Comparison of ENCODE assay signal across 8 mouse cellular contexts in the genomic region with DNA sequence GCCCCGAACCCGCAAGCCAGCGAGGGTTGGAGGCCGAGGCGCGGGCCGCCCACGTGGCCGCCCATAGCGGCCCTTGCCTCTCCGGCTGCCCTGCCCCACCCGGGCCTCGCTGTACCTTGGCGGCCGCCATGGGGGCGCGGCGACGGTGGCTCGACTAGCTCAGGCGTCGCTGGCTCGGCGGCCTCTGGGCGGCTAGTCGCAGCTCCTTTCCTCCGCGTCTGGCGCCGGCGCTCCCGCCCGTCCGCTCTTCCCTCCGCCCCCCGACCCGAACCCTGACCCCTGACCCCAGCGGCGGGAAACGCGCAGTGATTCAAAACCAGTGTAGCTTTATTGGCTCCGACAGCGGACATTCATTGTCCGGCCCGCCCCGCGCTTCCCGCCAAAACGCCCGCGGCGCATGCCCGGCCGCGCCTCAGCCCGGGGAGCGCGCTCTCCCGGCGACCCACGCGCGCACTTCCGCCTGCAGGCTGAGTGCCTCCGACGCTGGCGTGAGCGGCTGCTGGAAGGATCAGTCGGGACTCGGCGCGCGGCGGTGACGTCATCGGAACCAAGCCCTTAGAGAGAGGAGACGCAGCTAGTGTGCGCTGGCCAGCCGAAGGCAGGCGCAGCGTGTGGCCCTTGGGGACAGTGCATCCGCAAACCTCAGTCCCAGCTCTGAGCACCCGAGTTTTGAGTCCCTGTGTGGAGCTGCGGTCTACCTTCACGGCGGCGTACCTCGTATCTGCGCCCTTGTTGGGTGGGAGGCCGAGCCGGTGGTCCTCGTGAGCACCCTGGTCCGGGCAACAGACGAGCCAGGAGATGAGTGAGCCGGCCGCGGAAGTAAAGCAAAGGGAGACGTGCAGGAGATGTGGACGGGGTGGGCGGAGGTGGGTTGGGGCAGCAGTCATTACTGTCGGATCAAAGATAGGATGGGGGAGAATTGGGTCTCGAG. TPM values are rescaled to one million over a fixed set of nuclear protein-coding genes. Genes with fewer than 3 reads are reported as not detected.
DNase-seq lines count a peak whose midpoint lies in the region; ATAC-seq lines count a peak whose summit lies in the region.

A gene (plus strand): TSS at position 247 of the 931 bp plus-strand sequence.
A gene (minus strand): TSS at position 300 of the 931 bp plus-strand sequence.

- H3K9ac ChIP-seq in heart, embryonic 14.5 days (ENCODE audit: low read length), result peak within 1 kb of the TSS; percentile 95
- H3K9ac ChIP-seq in liver, embryonic 13.5 days, result peak within 1 kb of the TSS; percentile 93
- H3K9ac ChIP-seq in stomach, embryonic 16.5 days (ENCODE audit: low read length), result peak within 1 kb of the TSS; percentile 91

- peaks cover 10 to 33% of the 10 kb centered on the region in 2 experiments for H3K4me1 ChIP-seq in heart, embryonic 14.5 days (ENCODE audit: control insufficient read depth in 2 of 2, insufficient read depth in 2 of 2, low read length in 2 of 2)
- H3K4me1 ChIP-seq in liver, embryonic 13.5 days (replicated peaks), result peaks cover 60% of the 10 kb centered on the region
- H3K4me1 ChIP-seq in stomach, embryonic 16.5 days (ENCODE audit: control insufficient read depth, insufficient read depth, low read length), result peaks cover 30% of the 10 kb centered on the region

- peak within 1 kb of the TSS; percentile 96 for H3K4me2 ChIP-seq in heart, embryonic 14.5 days (ENCODE audit: low read length)
- peak within 1 kb of the TSS; percentile 95 for H3K4me2 ChIP-seq in liver, embryonic 13.5 days
- H3K4me2 ChIP-seq in stomach, embryonic 16.5 days (ENCODE audit: low read depth, low read length), result peak within 1 kb of the TSS; percentile 93

- H3K27ac ChIP-seq in heart, embryonic 14.5 days (replicated peaks in 1 of 2; ENCODE audit: control insufficient read depth in 1 of 2, insufficient read depth in 1 of 2, low read depth in 2 of 2, low read length in 2 of 2), result peak within 1 kb of the TSS; percentile 93
- peak within 1 kb of the TSS; percentile 91 for H3K27ac ChIP-seq in liver, embryonic 13.5 days
- H3K27ac ChIP-seq in stomach, embryonic 16.5 days (ENCODE audit: low read length), result peak within 1 kb of the TSS; percentile 92

- peak; percentile 90 for DNase-seq in c-Kit-negative CD71-positive TER-119-positive erythroid progenitor cells, embryonic 14.5 days (ENCODE audit: low read depth, low spot score)
- peak; percentile 92 for DNase-seq in fibroblast of lung, adult 2 months (ENCODE audit: low read depth)
- DNase-seq in kidney, postnatal 14 days, result peak; percentile 99
- peak; percentile 98 for DNase-seq in liver, embryonic 13.5 days
- DNase-seq in neural tube, embryonic 10.5 days (ENCODE audit: extremely low spot score, low spot score), result peak; percentile 98

- WGBS in heart, embryonic 14.5 days, result under 1% methylated on average over 93 of the region's 102 CpGs
- under 1% methylated on average over 102 of the region's 102 CpGs for WGBS in liver, embryonic 13.5 days (ENCODE audit: insufficient replicate concordance)
- under 1% methylated on average over 102 of the region's 102 CpGs for WGBS in stomach, embryonic 16.5 days

- ATAC-seq in CD4-positive, CD25-positive, alpha-beta regulatory T cell, adult 4 months, result peak; percentile 91
- peak; percentile 94 for ATAC-seq in heart, embryonic 14.5 days (ENCODE audit: insufficient number of reproducible peaks, insufficient read depth, low FRiP score, low read depth)
- ATAC-seq in liver, embryonic 13.5 days (ENCODE audit: low read depth), result peak; percentile 90
- ATAC-seq in stomach, embryonic 16.5 days (ENCODE audit: insufficient read depth, low FRiP score), result peak; percentile 94

- H3K4me3 ChIP-seq in heart, embryonic 14.5 days (ENCODE audit: control insufficient read depth in 1 of 2, insufficient read depth in 1 of 2, low read depth in 1 of 2, low read length in 2 of 2), result peak within 1 kb of the TSS; percentile 79 to 97
- H3K4me3 ChIP-seq in liver, embryonic 13.5 days (replicated peaks), result peak within 1 kb of the TSS; percentile 94
- peak within 1 kb of the TSS; percentile 83 for H3K4me3 ChIP-seq in stomach, embryonic 16.5 days (replicated peaks; ENCODE audit: low read length)

- no peaks in the 10 kb centered on the region for H3K9me3 ChIP-seq in heart, embryonic 14.5 days (ENCODE audit: control insufficient read depth, low read length)
- no peaks in the 10 kb centered on the region for H3K9me3 ChIP-seq in liver, embryonic 13.5 days (replicated peaks)
- H3K9me3 ChIP-seq in stomach, embryonic 16.5 days (replicated peaks; ENCODE audit: control insufficient read depth, low read length), result no peaks in the 10 kb centered on the region

- H3K36me3 ChIP-seq in heart, embryonic 14.5 days (ENCODE audit: control insufficient read depth, insufficient read depth, low read length), result peaks cover 74% of the 10 kb centered on the region
- peaks cover 75% of the 10 kb centered on the region for H3K36me3 ChIP-seq in liver, embryonic 13.5 days
- H3K36me3 ChIP-seq in stomach, embryonic 16.5 days (ENCODE audit: control insufficient read depth, insufficient read depth, low read length), result peaks cover 29% of the 10 kb centered on the region

- H3K27me3 ChIP-seq in heart, embryonic 14.5 days (ENCODE audit: control insufficient read depth, insufficient read depth, low read length), result no peaks in the 10 kb centered on the region
- H3K27me3 ChIP-seq in liver, embryonic 13.5 days, result no peaks in the 10 kb centered on the region
- H3K27me3 ChIP-seq in stomach, embryonic 16.5 days (ENCODE audit: control insufficient read depth, insufficient read depth, low read length), result no peaks in the 10 kb centered on the region

RNA-seq across cellular contexts. Expression of the first gene that starts in this region (rescaled TPM):
- polyA plus RNA-seq in CD4-positive, CD25-positive, alpha-beta regulatory T cell, adult 4 months (2017; shearing (Covaris generic)), result 10 to 100 TPM; 42.2 to 67.6 TPM
- 39.8 and 48.4 TPM in 2 replicates for polyA plus RNA-seq in heart, embryonic 14.5 days (2014; fragmentation: Nextera tagmentation; extraction: Ambion mirVana)
- 74.8 and 74.9 TPM in 2 replicates for polyA plus RNA-seq in liver, embryonic 13.5 days (2015; fragmentation: Nextera tagmentation; extraction: Ambion mirVana)
- 98.8 and 99.1 TPM in 2 replicates for polyA plus RNA-seq in stomach, embryonic 16.5 days (2015; fragmentation: Nextera tagmentation; extraction: Ambion mirVana)

RNA-seq across cellular contexts. Expression of the second gene that starts in this region (rescaled TPM):
- polyA plus RNA-seq in CD4-positive, CD25-positive, alpha-beta regulatory T cell, adult 4 months (2017; shearing (Covaris generic)), result 100 to 1,000 TPM; 122 to 138 TPM
- 354 and 357 TPM in 2 replicates for polyA plus RNA-seq in heart, embryonic 14.5 days (2014; fragmentation: Nextera tagmentation; extraction: Ambion mirVana)
- 491 and 563 TPM in 2 replicates for polyA plus RNA-seq in liver, embryonic 13.5 days (2015; fragmentation: Nextera tagmentation; extraction: Ambion mirVana)
- polyA plus RNA-seq in stomach, embryonic 16.5 days (2015; fragmentation: Nextera tagmentation; extraction: Ambion mirVana), result 370 and 425 TPM in 2 replicates

Comparison
In these comparisons a context has a peak if more than half of its experiments do, and no peak if none do; other contexts are left out.
1. Peak in every context shown above with its lines: DNase-seq, ATAC-seq, H3K4me3 ChIP-seq and H3K27ac ChIP-seq.